Mouse (Mus musculus) thymus, adult 2 months (tissue): ENCODE measurements at regions not wholly inside any gene's neighbourhood (a gene's known extent, or its start where the extent isn't known, plus 50 kb on each side); places are given as distances from the start of the nearest gene placed in this dataset.

Source experiments
- CTCF ChIP-seq: fragments of 200-500 bp; IDR thresholded peaks from 2 replicates; pipeline ENCODE4 v1.5.1; 2012; ENCODE audit warnings: mild to moderate bottlenecking, control low read depth, low read length, moderate library complexity, borderline replicate concordance; ENCODE audit not compliant: control insufficient read depth, poor library complexity, insufficient read depth; ENCODE audit errors: extremely low read depth
- POLR2A ChIP-seq: fragments of 200-500 bp; IDR thresholded peaks from 2 replicates; pipeline ENCODE4 v1.6.1; 2012; ENCODE audit warnings: mild to moderate bottlenecking, low read length, control low read depth, moderate library complexity; ENCODE audit not compliant: control insufficient read depth, poor library complexity, insufficient read depth; ENCODE audit errors: extremely low read depth

DNA sequence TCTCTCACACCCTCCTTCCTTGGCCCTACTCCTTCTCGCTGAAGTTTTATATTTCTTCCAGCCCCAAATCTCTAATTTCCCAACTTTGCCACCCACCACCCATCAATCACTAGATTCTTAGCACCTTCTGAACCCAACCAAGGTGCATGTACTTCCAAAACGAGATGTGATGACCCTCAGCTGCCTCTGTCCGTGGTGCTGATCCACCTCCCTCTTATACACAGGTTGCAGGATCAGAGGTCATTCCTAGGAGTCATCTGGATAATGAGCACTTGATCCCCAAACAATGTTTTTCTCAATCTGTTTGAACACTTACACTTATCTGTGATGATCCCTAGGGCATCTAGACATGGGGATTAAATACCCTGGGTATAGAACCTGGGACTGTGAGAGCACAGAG lies 156.5 kb downstream of the Dhx35 start:
- TF ChIP-seq POLR2A (no peak), CTCF (no peak)
